Mouse (Mus musculus): ENCODE results near the gene 9230112D13Rik. TPM values are rescaled to one million over a fixed set of nuclear protein-coding genes. Genes with fewer than 3 reads are reported as not detected.

Gene 9230112D13Rik
- total and polyA plus RNA-seq, 3 experiments = 1.6 to 1.9 (median 1.7) TPM

DNA sequence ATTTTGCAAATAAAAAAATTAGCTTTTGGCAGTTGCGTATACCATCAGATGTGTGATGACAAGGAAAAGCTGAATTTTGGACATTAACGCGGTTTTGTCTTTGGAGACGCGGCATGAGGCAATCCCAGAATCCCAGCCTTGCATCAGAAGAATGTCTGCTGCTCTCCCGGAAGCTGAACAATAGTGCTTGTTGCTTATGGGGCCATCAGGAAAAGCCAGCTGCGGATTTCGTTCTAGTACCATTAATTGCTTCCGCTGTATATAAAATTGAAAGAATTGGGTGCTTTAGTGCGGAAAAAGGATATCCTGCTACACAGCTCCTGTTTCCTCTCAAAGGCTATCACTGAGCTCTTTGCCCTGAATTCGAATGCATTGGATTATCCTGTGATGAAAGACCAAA lies 10.7 kb downstream of the 9230112D13Rik start:
- in situ Hi-C loops (cut with MboI; ENCODE audit: low pct_ligation_motif_present, low pct_unique_long_range_greater_than_20kb, low sequenced_read_pairs) = no loop called here
- no peaks in the 10 kb centered on the region for H3K9me3 ChIP-seq (replicated peaks; ENCODE audit: low read length)
- DNase-seq (ENCODE audit: extremely low read depth) = no peak
- TF ChIP-seq USF1 (IDR thresholded peaks at IDR 0.05; ENCODE audit: low read depth, low read length) (no peak), HCFC1 (IDR thresholded peaks at IDR 0.05; ENCODE audit: low read depth, low read length) (no peak), TCF12 (IDR thresholded peaks at IDR 0.05; ENCODE audit: low read depth, low read length) (no peak), MAX (IDR thresholded peaks at IDR 0.05; ENCODE audit: low read length) (no peak), JUND (conservative IDR thresholded peaks at IDR 0.05; ENCODE audit: low read depth, low read length) (no peak), IRF4 (IDR thresholded peaks at IDR 0.05; ENCODE audit: low read depth, low read length) (no peak), SMC3 (IDR thresholded peaks at IDR 0.05; ENCODE audit: low read depth, low read length) (no peak), RAD21 (IDR thresholded peaks at IDR 0.05; ENCODE audit: low read depth, low read length) (no peak), EP300 (IDR thresholded peaks at IDR 0.05; ENCODE audit: low read length) (no peak), ETS1 (conservative IDR thresholded peaks at IDR 0.05; ENCODE audit: low read depth, low read length) (no peak), POLR2A (IDR thresholded peaks at IDR 0.05; ENCODE audit: low read depth, low read length) (no peak)
- H3K79me2 ChIP-seq (replicated peaks; ENCODE audit: control insufficient read depth, extremely low read depth, insufficient read depth, poor library complexity, severe bottlenecking) = no peaks in the 10 kb centered on the region
- H3K36me3 ChIP-seq (replicated peaks in 1 of 2; ENCODE audit: control insufficient read depth in 1 of 2, insufficient read depth in 1 of 2, low read length in 1 of 2) = no peaks in the 10 kb centered on the region
- no peaks in the 10 kb centered on the region for H3K27me3 ChIP-seq (replicated peaks)
- H3K4me1 ChIP-seq (ENCODE audit: control insufficient read depth in 1 of 2, insufficient read depth in 2 of 2) = peaks cover 15 to 48% of the 10 kb centered on the region in 2 experiments
- no peak overlapping the region for H3K4me2 ChIP-seq (ENCODE audit: insufficient read depth, low read depth, poor library complexity, severe bottlenecking)
- H3K4me3 ChIP-seq (replicated peaks in 1 of 3; ENCODE audit: low read depth in 2 of 3, low read length in 2 of 3, poor library complexity in 1 of 3) = no peak overlapping the region
- no peak overlapping the region for H3K27ac ChIP-seq (ENCODE audit: insufficient read depth, low read depth)
- dilution Hi-C loops (cut with MboI; ENCODE audit: extremely low pct_ligation_motif_present, extremely low pct_unique_long_range_greater_than_20kb, low sequenced_read_pairs) = no loop called here
- H3K9ac ChIP-seq (ENCODE audit: insufficient read depth, low read depth) = no peak overlapping the region

DNA sequence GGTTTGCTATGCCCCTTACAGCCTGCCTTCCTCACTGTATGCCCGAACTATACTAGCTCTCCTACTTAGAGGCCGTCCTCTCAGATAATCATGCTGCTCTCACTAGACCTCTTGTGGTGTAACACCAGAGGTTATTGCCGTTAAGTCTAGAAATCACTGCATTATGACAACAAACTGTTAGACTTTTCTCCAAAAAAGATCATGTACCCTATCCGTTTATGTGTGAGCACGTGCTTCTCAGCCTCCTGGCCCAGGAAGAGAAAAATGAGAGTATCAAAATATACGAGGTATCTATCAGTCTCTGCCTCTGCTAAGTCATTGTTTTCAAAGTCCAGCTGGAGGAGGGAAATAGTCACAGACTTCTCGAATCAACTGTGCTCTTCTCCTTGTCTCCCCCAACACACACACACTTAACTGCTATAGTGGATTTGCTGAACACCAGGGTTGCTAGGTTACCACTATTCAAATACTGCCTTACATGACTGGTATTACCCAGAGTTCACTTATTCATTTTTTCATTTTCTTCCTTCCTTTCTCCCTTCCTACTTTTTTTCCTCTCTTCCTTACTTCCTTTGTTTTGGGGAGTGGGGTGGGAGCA lies 13.7 kb downstream of the 9230112D13Rik start:
- no peaks in the 10 kb centered on the region for H3K9me3 ChIP-seq (replicated peaks; ENCODE audit: low read length)
- H3K9ac ChIP-seq (ENCODE audit: insufficient read depth, low read depth) = peak overlapping the region; percentile 30
- H3K27me3 ChIP-seq (replicated peaks) = no peaks in the 10 kb centered on the region
- no peak overlapping the region for H3K4me3 ChIP-seq (replicated peaks in 1 of 3; ENCODE audit: low read depth in 2 of 3, low read length in 2 of 3, poor library complexity in 1 of 3)
- no peaks in the 10 kb centered on the region for H3K36me3 ChIP-seq (replicated peaks in 1 of 2; ENCODE audit: control insufficient read depth in 1 of 2, insufficient read depth in 1 of 2, low read length in 1 of 2)
- in situ Hi-C loops (cut with MboI; ENCODE audit: low pct_ligation_motif_present, low pct_unique_long_range_greater_than_20kb, low sequenced_read_pairs) = no loop called here
- H3K4me1 ChIP-seq (ENCODE audit: control insufficient read depth in 1 of 2, insufficient read depth in 2 of 2) = peaks cover 9 to 26% of the 10 kb centered on the region in 2 experiments
- dilution Hi-C loops (cut with MboI; ENCODE audit: extremely low pct_ligation_motif_present, extremely low pct_unique_long_range_greater_than_20kb, low sequenced_read_pairs) = no loop called here
- H3K27ac ChIP-seq (ENCODE audit: insufficient read depth, low read depth) = no peak overlapping the region
- no peaks in the 10 kb centered on the region for H3K79me2 ChIP-seq (replicated peaks; ENCODE audit: control insufficient read depth, extremely low read depth, insufficient read depth, poor library complexity, severe bottlenecking)
- peak overlapping the region; percentile 67 for H3K4me2 ChIP-seq (ENCODE audit: insufficient read depth, low read depth, poor library complexity, severe bottlenecking)
- no peak for DNase-seq (ENCODE audit: extremely low read depth)
- TF ChIP-seq USF1 (IDR thresholded peaks at IDR 0.05; ENCODE audit: low read depth, low read length) (no peak), ZKSCAN1 (IDR thresholded peaks at IDR 0.05; ENCODE audit: borderline replicate concordance, low read depth, low read length) (no peak), MYC (IDR thresholded peaks at IDR 0.05; ENCODE audit: low read depth, low read length) (0 out of 2 replicates have a peak, but pooled peaks have one; percentile 37), MAX (IDR thresholded peaks at IDR 0.05; ENCODE audit: low read length) (peak; percentile 77; the same call in 1 of the 2 replicates), ETS1 (conservative IDR thresholded peaks at IDR 0.05; ENCODE audit: low read depth, low read length) (0 out of 2 replicates have a peak, but pooled peaks have one; percentile 10)
